Mouse (Mus musculus) embryonic facial prominence, embryonic 10.5 days (tissue): Measurements from ENCODE around the gene Zfp637. TPM values are rescaled to one million over a fixed set of nuclear protein-coding genes. Genes with fewer than 3 reads are reported as not detected.
"Not testable (repeated sequence)": the region's sequence is repeated elsewhere in the genome, so short reads cannot be mapped to it uniquely, and the experiment has no call there.

ENCODE experiments used
- DNase-seq: peaks from one replicate; pipeline ENCODE4 v3.0.0-alpha.2; 2017; ENCODE audit warnings: low spot score
- H3K27ac ChIP-seq: fragments of 300-500 bp; sonication (generic); replicated peaks from 2 replicates; pipeline ENCODE4 v1.5.1; 2016; ENCODE audit warnings: mild to moderate bottlenecking
- H3K27me3 ChIP-seq: fragments of 300-500 bp; sonication (generic); replicated peaks from 2 replicates; pipeline ENCODE4 v1.6.1; 2016; ENCODE audit warnings: low read depth, mild to moderate bottlenecking; ENCODE audit not compliant: poor library complexity, severe bottlenecking
- H3K36me3 ChIP-seq: fragments of 300-500 bp; sonication (generic); replicated peaks from 2 replicates; pipeline ENCODE4 v1.6.1; 2016; ENCODE audit warnings: mild to moderate bottlenecking, moderate library complexity
- H3K4me1 ChIP-seq: fragments of 300-500 bp; sonication (generic); 2 replicates; pipeline ENCODE4 v1.6.1; 2016
- H3K4me3 ChIP-seq: fragments of 300-500 bp; sonication (generic); 2 replicates; pipeline ENCODE4 v1.5.1; 2016; ENCODE audit warnings: mild to moderate bottlenecking, moderate library complexity
- H3K9me3 ChIP-seq: fragments of 300-500 bp; sonication (generic); 2 replicates; pipeline ENCODE4 v1.6.1; 2016; ENCODE audit warnings: mild to moderate bottlenecking
- WGBS: fragments of 180-500 bp; shearing (Covaris S2); methylation state at CpG from one replicate; pipeline ENCODE4 v1.1.7; 2016; 5-methylcytosine and 5-hydroxymethylcytosine counted together
- polyA plus RNA-seq: library from polyadenylated mRNA; unstranded; fragments of >200 nt; fragmentation: Nextera tagmentation; extraction: Ambion mirVana; gene quantifications from 2 replicates; pipeline ENCODE4 v1.2.1, GENCODE M21; 2016

Gene Zfp637
- polyA plus RNA-seq, 1 experiment from 2014 or later = 127 TPM

GRCm38 (mm10) chr6:117873450-117873849, 32.5 kb downstream of the Zfp637 start:
- WGBS = 86% methylated on average over 7 of the region's 7 CpGs
- peaks cover 19% of the 10 kb centered on the region for H3K36me3 ChIP-seq
- not testable (repeated sequence) for DNase-seq, H3K4me3 ChIP-seq, H3K27ac ChIP-seq, H3K9me3 ChIP-seq, H3K4me1 ChIP-seq, H3K27me3 ChIP-seq

DNA sequence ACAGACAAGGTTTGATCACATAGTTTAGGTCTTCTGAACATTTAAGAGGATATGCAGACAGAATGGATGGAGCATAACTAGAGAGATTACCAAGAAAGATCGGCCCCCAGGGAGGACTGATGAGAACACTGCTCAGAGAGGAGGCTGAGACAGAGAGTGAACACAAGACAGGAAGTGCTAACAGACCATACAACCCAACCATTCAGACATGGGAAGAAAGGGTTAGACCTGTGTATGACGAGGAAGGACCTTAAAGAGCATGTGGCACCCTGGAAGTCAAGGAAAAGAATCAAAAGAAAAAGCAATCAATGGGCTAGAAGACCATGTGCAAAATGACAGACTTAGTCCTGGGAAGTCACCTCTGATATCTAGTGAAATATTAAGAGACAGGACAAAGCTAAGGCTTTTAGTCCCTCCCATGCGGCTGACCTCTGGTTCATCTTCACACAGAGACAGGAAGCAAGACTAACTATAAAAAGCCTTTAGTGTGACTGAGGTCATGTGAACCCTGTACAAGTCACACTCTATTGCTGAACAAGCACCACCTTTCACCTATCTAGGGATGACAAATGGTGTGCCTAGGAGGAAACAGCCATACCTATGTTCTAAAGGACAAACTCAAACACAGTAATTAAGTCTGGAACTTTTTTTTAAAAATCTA, 33.8 kb downstream of the Zfp637 start:
- H3K36me3 ChIP-seq = peaks cover 19% of the 10 kb centered on the region
- H3K9me3 ChIP-seq = no peaks in the 10 kb centered on the region
- no peak for DNase-seq
- H3K27ac ChIP-seq = no peak overlapping the region
- 87% methylated on average over 3 of the region's 3 CpGs for WGBS
- no peaks in the 10 kb centered on the region for H3K4me1 ChIP-seq
- no peak overlapping the region for H3K4me3 ChIP-seq
- no peaks in the 10 kb centered on the region for H3K27me3 ChIP-seq

DNA sequence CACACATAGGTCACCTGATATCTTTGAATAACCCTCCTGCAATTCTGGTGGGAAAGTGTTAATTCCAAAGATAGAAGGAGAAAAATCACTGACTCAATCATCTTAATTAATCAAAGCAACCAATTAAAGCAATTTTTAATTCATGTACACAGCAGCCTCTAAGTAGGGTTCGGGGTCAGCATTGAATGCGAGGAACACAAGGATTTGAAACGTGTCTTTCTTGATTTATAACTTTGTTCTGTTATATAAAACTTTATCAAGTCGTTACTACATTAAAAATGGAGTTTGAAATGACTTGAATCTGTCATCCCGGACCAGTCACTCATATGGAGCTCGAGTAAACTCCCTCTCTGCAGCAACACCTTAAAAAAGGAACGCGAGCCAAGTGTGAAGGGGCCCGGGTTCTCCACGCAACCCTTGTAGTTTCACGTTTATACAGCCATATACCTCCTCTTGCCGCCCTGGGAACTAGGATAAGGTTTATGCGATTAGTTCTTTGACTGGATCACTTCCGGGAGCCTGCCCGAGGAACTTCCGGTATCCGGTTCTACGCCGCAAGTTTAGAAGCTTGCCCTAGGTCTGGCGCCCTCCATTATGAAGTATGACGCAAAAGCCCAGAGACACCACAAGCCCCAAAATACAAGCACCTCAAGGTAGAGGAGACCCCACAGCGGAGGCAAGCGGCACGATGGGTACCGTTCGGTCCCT, 37.9 kb downstream of the Zfp637 start:
- peak; percentile 90 for DNase-seq
- Histone ChIP-seq H3K27ac (peak overlapping the region; percentile 98), H3K4me1 (peaks cover 13% of the 10 kb centered on the region), H3K9me3 (no peaks in the 10 kb centered on the region), H3K36me3 (no peaks in the 10 kb centered on the region), H3K27me3 (no peaks in the 10 kb centered on the region), H3K4me3 (peak overlapping the region; percentile 65)
- WGBS = 13% methylated on average over 26 of the region's 26 CpGs

- peak; percentile 99 for DNase-seq
- H3K27me3 ChIP-seq = no peaks in the 10 kb centered on the region
- H3K36me3 ChIP-seq = no peaks in the 10 kb centered on the region
- H3K27ac ChIP-seq = peak overlapping the region; percentile 98
- H3K4me3 ChIP-seq = peak overlapping the region; percentile 65
- under 1% methylated on average over 67 of the region's 67 CpGs for WGBS
- H3K4me1 ChIP-seq = peaks cover 13% of the 10 kb centered on the region
- no peaks in the 10 kb centered on the region for H3K9me3 ChIP-seq
Measured at GRCm38 (mm10) chr6:117879408-117880115, 38.6 kb downstream of the Zfp637 start.

DNA sequence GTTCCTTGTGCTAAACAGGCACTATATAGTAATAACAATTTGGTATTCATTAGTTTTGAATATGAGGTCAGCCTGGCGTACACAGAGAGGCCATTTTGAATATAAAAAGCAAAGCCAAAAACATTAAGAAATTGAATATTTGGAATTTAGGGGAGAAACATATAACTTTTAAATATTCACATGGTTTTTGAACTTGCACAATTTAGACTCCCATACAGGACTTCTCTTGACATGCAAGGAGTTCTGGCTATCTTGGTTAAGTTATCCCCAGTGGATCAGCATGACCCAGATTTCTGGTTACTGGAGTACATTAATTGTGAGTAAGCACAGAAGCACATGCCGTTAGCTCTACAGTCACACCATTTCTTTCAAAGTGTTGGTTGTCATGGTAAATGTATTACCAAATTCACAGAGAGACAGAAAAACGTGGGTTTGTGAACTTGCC, 39.4 kb downstream of the Zfp637 start:
- Histone ChIP-seq H3K27ac (peak overlapping the region; percentile 98), H3K4me3 (peak overlapping the region; percentile 65), H3K27me3 (no peaks in the 10 kb centered on the region), H3K9me3 (no peaks in the 10 kb centered on the region), H3K4me1 (peaks cover 13% of the 10 kb centered on the region), H3K36me3 (no peaks in the 10 kb centered on the region)
- WGBS = 60% methylated on average over 3 of the region's 3 CpGs
- no peak for DNase-seq

DNA sequence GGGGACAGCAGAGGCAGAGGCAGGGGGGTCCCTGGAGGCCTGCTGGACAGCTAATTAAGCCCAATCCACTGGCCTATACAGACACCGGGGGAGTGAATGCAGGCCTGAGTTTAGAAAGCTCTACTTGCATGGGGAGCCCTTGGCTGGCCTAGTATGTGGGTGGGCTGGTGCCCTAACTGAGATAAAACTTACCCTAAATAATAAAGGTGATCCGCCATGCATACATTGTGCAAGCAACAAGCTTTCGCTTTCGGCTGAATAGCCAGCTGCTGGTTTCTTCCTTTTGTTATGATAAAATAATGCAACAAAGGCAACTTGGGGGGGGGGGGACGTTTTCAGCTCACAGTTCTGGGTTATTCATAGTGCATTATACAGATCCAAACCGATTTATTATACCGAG, 40.2 kb downstream of the Zfp637 start:
- Histone ChIP-seq H3K9me3 (no peaks in the 10 kb centered on the region), H3K27ac (no peak overlapping the region; the same call in 1 of the 2 replicates), H3K27me3 (no peaks in the 10 kb centered on the region), H3K4me1 (peaks cover 13% of the 10 kb centered on the region), H3K36me3 (no peaks in the 10 kb centered on the region), H3K4me3 (0 out of 2 replicates have a peak overlapping the region, but pooled peaks have one; percentile 65)
- 75% methylated on average over 7 of the region's 7 CpGs for WGBS
- no peak for DNase-seq

- H3K4me1 ChIP-seq = peaks cover 13% of the 10 kb centered on the region
Measured at GRCm38 (mm10) chr6:117881997-117882396, 41.0 kb downstream of the Zfp637 start.

DNA sequence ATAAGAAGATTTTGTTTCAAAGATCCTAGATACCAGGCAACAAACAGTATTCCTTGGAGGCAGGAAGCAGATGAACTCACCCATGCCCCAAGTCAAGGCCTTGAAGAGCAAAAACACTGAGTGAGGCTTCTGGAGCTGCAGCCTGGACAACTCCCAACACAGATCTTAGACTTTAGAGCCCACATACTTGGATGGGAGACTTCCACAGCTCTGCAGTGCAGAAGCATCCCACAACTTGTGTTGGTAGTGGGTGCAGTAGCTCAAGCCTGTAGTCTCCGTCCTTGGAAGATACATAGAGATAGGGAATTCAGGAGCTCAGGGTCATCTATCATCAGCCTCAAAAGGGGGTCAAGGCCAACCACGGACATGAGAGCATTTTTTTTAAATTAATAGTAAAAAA, 45.0 kb downstream of the Zfp637 start:
- Histone ChIP-seq H3K4me3 (no peak overlapping the region), H3K36me3 (no peaks in the 10 kb centered on the region), H3K9me3 (no peaks in the 10 kb centered on the region), H3K27ac (no peak overlapping the region), H3K27me3 (no peaks in the 10 kb centered on the region), H3K4me1 (peaks cover 5% of the 10 kb centered on the region; the same call in 1 of the 2 replicates)
- WGBS = 88% methylated on average over 2 of the region's 2 CpGs
- no peak for DNase-seq

More at GRCm38 (mm10) chr6:117881997-117882396, 41.0 kb downstream of the Zfp637 start:
- DNase-seq = no peak
- Histone ChIP-seq H3K36me3 (no peaks in the 10 kb centered on the region), H3K27ac (peak overlapping the region; percentile 35; the same call in 1 of the 2 replicates), H3K9me3 (no peaks in the 10 kb centered on the region), H3K4me3 (no peak overlapping the region), H3K27me3 (no peaks in the 10 kb centered on the region)
- 66% methylated on average over 7 of the region's 7 CpGs for WGBS

DNA sequence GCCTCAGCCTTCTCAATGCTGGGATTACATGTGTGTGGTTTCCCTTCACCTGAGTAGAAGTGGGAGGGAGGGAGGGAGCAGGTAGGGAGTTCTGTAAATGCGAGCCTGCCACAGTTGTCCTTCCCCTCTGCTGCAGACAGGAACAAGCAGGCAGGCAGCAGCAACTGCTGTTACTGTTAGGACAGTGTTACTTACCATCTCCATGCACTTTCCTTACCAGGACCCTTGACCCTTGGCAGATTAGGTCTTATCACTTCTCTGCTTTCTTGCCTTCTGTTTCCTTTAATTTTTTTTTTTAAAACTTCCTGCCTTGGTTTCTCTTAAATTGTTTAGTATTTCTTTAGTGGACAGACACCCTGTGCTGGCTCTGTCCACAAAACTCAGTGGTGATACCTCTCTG, 47.1 kb downstream of the Zfp637 start:
- peaks cover 3% of the 10 kb centered on the region; the same call in 1 of the 2 replicates for H3K4me1 ChIP-seq
- 52% methylated on average over 1 of the region's 1 CpGs for WGBS
- no peaks in the 10 kb centered on the region for H3K27me3 ChIP-seq
- H3K9me3 ChIP-seq = no peaks in the 10 kb centered on the region
- peak overlapping the region; percentile 35; the same call in 1 of the 2 replicates for H3K27ac ChIP-seq
- no peaks in the 10 kb centered on the region for H3K36me3 ChIP-seq
- DNase-seq = no peak
- no peak overlapping the region for H3K4me3 ChIP-seq

- DNase-seq = no peak
Measured at GRCm38 (mm10) chr6:117888642-117889096, 47.7 kb downstream of the Zfp637 start.

GRCm38 (mm10) chr6:117890257-117890656, 49.3 kb downstream of the Zfp637 start:
- no peaks in the 10 kb centered on the region for H3K9me3 ChIP-seq
- WGBS = 90% methylated on average over 6 of the region's 6 CpGs
- H3K27ac ChIP-seq = no peak overlapping the region
- DNase-seq = no peak
- H3K36me3 ChIP-seq = no peaks in the 10 kb centered on the region
- no peaks in the 10 kb centered on the region for H3K27me3 ChIP-seq
- no peak overlapping the region for H3K4me3 ChIP-seq
- peaks cover 3% of the 10 kb centered on the region; the same call in 1 of the 2 replicates for H3K4me1 ChIP-seq

More at GRCm38 (mm10) chr6:117888642-117889096, 47.7 kb downstream of the Zfp637 start:
- Histone ChIP-seq H3K9me3 (no peaks in the 10 kb centered on the region), H3K36me3 (no peaks in the 10 kb centered on the region), H3K27me3 (no peaks in the 10 kb centered on the region), H3K27ac (peak overlapping the region; percentile 35; the same call in 1 of the 2 replicates), H3K4me3 (no peak overlapping the region), H3K4me1 (peaks cover 3% of the 10 kb centered on the region; the same call in 1 of the 2 replicates)
- 63% methylated on average over 2 of the region's 2 CpGs for WGBS
